Mouse (Mus musculus) olfactory bulb, adult 2 months (tissue): ENCODE data around the gene Snd1.

Experiments
- CTCF ChIP-seq: fragments of 200-500 bp; IDR thresholded peaks from 2 replicates; pipeline ENCODE4 v1.5.1; 2012; ENCODE audit warnings: low read depth, mild to moderate bottlenecking, low read length, moderate library complexity; ENCODE audit not compliant: insufficient read depth
- POLR2A ChIP-seq: fragments of 200-500 bp; IDR thresholded peaks from 2 replicates; pipeline ENCODE4 v1.6.1; 2012; ENCODE audit warnings: mild to moderate bottlenecking, low read depth, low read length, moderate library complexity; ENCODE audit not compliant: insufficient read depth

DNA sequence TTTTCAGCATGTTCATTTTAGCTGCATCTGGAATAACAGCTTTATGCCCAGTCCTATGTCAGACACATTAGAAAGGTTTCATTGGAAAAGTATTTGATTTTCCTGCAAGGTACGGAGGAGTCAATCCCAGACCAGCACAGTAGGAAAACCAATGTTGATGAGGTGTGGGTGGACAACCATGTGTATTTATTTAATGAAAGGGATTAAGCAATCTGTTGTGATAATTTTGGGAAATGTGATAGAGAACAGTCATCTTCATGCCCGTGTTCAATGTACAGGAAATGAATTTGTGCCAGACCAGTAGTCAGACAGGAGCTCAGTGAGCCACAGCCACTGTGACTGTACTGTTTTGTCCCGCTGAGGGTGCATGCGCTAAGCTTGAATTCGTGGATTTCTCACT is 212.8 kb downstream of the Snd1 start:
- TF ChIP-seq CTCF (no peak), POLR2A (no peak)
